In genomic region chr10:107921134-107921533, GRCm38 (mm10) we compare ENCODE assay signal across 20 mouse cellular contexts. TPM values are rescaled to one million over a fixed set of nuclear protein-coding genes. Genes with fewer than 3 reads are reported as not detected.
"Had no signal": no experiment of that assay in that cellular context is flagged by ENCODE, and none has a peak within 500 bp of the region (broad histone marks: within the 10 kb centered on the region; RNA-seq: fewer than 3 reads in every experiment).

No protein-coding gene starts in this region.

- H3K4me1 ChIP-seq: kidney, embryonic 15.5 days; limb, embryonic 12.5 days; limb, embryonic 15.5 days; midbrain, embryonic 12.5 days; neural tube, embryonic 13.5 days had no signal

- ATAC-seq: midbrain, embryonic 16.5 days had no signal

- H3K4me3 ChIP-seq: kidney, embryonic 15.5 days; left cerebral cortex, adult 2 months; limb, embryonic 12.5 days; limb, embryonic 15.5 days; lung, embryonic 15.5 days; midbrain, embryonic 12.5 days; myocyte; neural tube, embryonic 13.5 days had no signal

- DNase-seq: kidney, adult 11 months; kidney, adult 8-10 months; layer of hippocampus, postnatal 36 days; retina, postnatal 1 day; thymus, adult 2 months; thymus, postnatal 14 days; thymus, postnatal 4 days had no signal

- H3K9ac ChIP-seq: kidney, embryonic 15.5 days; limb, embryonic 12.5 days; limb, embryonic 15.5 days; liver, embryonic 14.5 days; lung, embryonic 15.5 days; midbrain, embryonic 12.5 days; neural tube, embryonic 13.5 days had no signal

- H3K4me2 ChIP-seq: kidney, embryonic 15.5 days; limb, embryonic 12.5 days; limb, embryonic 15.5 days; lung, embryonic 15.5 days; midbrain, embryonic 12.5 days; neural tube, embryonic 13.5 days had no signal

- H3K9me3 ChIP-seq: kidney, embryonic 15.5 days; limb, embryonic 12.5 days; limb, embryonic 15.5 days; lung, embryonic 15.5 days; midbrain, embryonic 12.5 days; neural tube, embryonic 13.5 days had no signal

- H3K27me3 ChIP-seq: kidney, embryonic 15.5 days; limb, embryonic 12.5 days; limb, embryonic 15.5 days; lung, embryonic 15.5 days; midbrain, embryonic 12.5 days; neural tube, embryonic 13.5 days had no signal

- H3K36me3 ChIP-seq: kidney, embryonic 15.5 days; limb, embryonic 12.5 days; limb, embryonic 15.5 days; lung, embryonic 15.5 days; midbrain, embryonic 12.5 days; neural tube, embryonic 13.5 days had no signal

- H3K27ac ChIP-seq: kidney, embryonic 15.5 days; left cerebral cortex, adult 2 months; limb, embryonic 12.5 days; limb, embryonic 15.5 days; liver, embryonic 14.5 days; lung, embryonic 15.5 days; midbrain, embryonic 12.5 days; neural tube, embryonic 13.5 days had no signal

RNA-seq across cellular contexts. Expression of gene Otogl, which starts 9.2 kb away (rescaled TPM):
- total RNA-seq: monocyte, adult 5-6 weeks; neutrophil, adult 5-6 weeks had no signal
- polyA plus RNA-seq: midbrain, embryonic 12.5 days; neural tube, embryonic 13.5 days; spleen, adult 2 months had no signal
